Mouse (Mus musculus): ENCODE data around the gene Defa36.
"Not testable (repeated sequence)": the region's sequence is repeated elsewhere in the genome, so short reads cannot be mapped to it uniquely, and the experiment has no call there.

The Defa36 gene

GRCm38 (mm10) chr8:21427111-21427510, at the start of gene Defa36:
Gene Defa36 (plus strand): TSS chr8:21427411.
- not testable (repeated sequence) for DNase-seq (ENCODE audit: low read depth)

- not testable (repeated sequence) for DNase-seq (ENCODE audit: low read depth)
Observed at GRCm38 (mm10) chr8:21378215-21378614, 49.0 kb upstream of the Defa36 start, which contains the start of gene Defa2. Gene Defa2 (plus strand): TSS chr8:21378515.

DNA sequence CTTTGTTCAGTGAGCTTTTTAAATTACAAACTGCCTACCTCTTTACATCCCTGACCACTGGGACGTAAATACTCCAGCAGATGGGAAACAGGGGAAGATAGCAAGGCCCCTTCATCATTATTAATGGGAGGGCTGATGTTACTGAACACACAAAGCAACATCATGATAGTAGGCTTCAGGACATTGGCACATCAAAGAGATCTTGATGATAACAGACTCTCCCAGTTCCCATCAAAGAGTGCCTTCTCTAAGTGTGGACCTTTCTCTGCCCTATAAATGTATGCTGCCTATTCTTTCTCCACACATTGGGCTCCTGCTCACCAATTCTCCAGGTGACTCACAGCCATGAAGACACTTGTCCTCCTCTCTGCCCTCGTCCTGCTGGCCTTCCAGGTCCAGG, 35.7 kb upstream of the Defa36 start, which contains the start of gene Defa33:
Gene Defa33 (plus strand): TSS at position 301 of the 400 bp plus-strand sequence.
- DNase-seq (ENCODE audit: low read depth): not testable (repeated sequence)

DNA sequence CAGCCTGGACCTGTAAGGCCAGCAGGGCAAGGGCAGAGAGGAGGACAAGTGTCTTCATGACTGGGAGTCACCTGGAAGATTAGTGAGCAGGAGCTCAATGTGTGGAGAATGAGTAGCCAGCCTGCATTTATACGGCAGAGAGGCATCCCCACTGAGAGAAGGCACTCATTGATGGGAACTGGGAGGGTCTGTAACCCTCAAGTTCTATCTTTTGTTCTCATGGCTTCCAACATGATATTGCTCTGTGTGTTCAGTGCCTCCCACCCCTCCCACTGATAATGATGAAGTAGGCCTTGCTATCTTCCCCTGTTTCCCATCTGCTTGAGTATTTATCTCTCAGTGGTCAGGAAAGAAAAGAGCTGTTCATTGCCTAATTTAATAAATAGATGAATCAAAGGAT, 29.2 kb downstream of the Defa36 start, which contains the start of gene Gm7849:
Gene Gm7849 (minus strand): TSS at position 101 of the 400 bp plus-strand sequence.
- DNase-seq (ENCODE audit: low read depth): not testable (repeated sequence)
